ENCODE assay signal across 8 mouse cellular contexts in genomic region chr5:64812983-64813304, GRCm38 (mm10). TPM values are rescaled to one million over a fixed set of nuclear protein-coding genes. Genes with fewer than 3 reads are reported as not detected.
A peak's percentile ranks its signal among the peaks of the same experiment; 100 is the strongest.
DNase-seq lines count a peak whose midpoint lies in the region; ATAC-seq and TF ChIP-seq lines count a peak whose summit lies in the region.

No protein-coding gene starts in this region.

- TF ChIP-seq POLR2A in lung, adult 2 months (IDR thresholded peaks at IDR 0.05; ENCODE audit: borderline replicate concordance, extremely low read depth, low read depth, low read length), result no peak
- TF ChIP-seq POLR2A in myocyte (IDR thresholded peaks at IDR 0.05; ENCODE audit: insufficient read length, low read depth), result peak; percentile 33

- no peak for ATAC-seq in hindbrain, postnatal 0 days

- TF ChIP-seq CTCF in lung, adult 2 months (IDR thresholded peaks at IDR 0.05; ENCODE audit: insufficient read depth, low read length), result no peak
- no peak for TF ChIP-seq CTCF in hindbrain, postnatal 0 days (IDR thresholded peaks at IDR 0.05; ENCODE audit: low read depth)

- peak overlapping the region; percentile 57 for H3K4me3 ChIP-seq in lung, adult 2 months (replicated peaks; ENCODE audit: extremely low read depth, low read depth, low read length)
- H3K4me3 ChIP-seq in hindbrain, postnatal 0 days (ENCODE audit: low read length), result no peak overlapping the region
- H3K4me3 ChIP-seq in myocyte, result peak overlapping the region; percentile 32

- H3K79me2 ChIP-seq in myocyte (ENCODE audit: control insufficient read depth, insufficient read depth), result peaks cover 88% of the 10 kb centered on the region

- DNase-seq in lung, adult 2 months, result no peak
- no peak for DNase-seq in lung, adult 18-20 months
- DNase-seq in embryo, embryonic 11 days, result peak; percentile 31
- DNase-seq in hindbrain, postnatal 0 days (ENCODE audit: low spot score), result no peak
- DNase-seq in thymus, postnatal 4 days, result no peak
- no peak for DNase-seq in kidney, adult 11 months
- no peak for DNase-seq in thymus, postnatal 10 days (ENCODE audit: low spot score in 2 of 2)

- no peaks in the 10 kb centered on the region for H3K9me3 ChIP-seq in hindbrain, postnatal 0 days (ENCODE audit: low read length)

- H3K4me1 ChIP-seq in lung, adult 2 months (ENCODE audit: control insufficient read depth, insufficient read depth, low read length), result peaks cover 47% of the 10 kb centered on the region
- H3K4me1 ChIP-seq in hindbrain, postnatal 0 days (ENCODE audit: insufficient read depth, low read length), result peaks cover 21% of the 10 kb centered on the region; the same call in 1 of the 2 replicates

- no peaks in the 10 kb centered on the region for H3K36me3 ChIP-seq in hindbrain, postnatal 0 days (ENCODE audit: insufficient read depth, low read length)
- H3K36me3 ChIP-seq in myocyte (ENCODE audit: control insufficient read depth, insufficient read depth), result peaks cover 15% of the 10 kb centered on the region

- H3ac ChIP-seq in myocyte (ENCODE audit: control insufficient read depth, insufficient read length), result no peak overlapping the region

- H3K4me2 ChIP-seq in hindbrain, postnatal 0 days (ENCODE audit: low read depth, low read length), result peak overlapping the region; percentile 29; the same call in 1 of the 2 replicates
- H3K4me2 ChIP-seq in myocyte (ENCODE audit: low read depth), result peak overlapping the region; percentile 95

- no peaks in the 10 kb centered on the region for H3K27me3 ChIP-seq in hindbrain, postnatal 0 days (ENCODE audit: insufficient read depth, low read length)
- no peaks in the 10 kb centered on the region for H3K27me3 ChIP-seq in myocyte (ENCODE audit: control insufficient read depth, insufficient read depth, insufficient read length)

- 4% methylated on average over 4 of the region's 4 CpGs for WGBS in lung, adult 2 months
- 38% methylated on average over 4 of the region's 4 CpGs for WGBS in hindbrain, postnatal 0 days

- no peak overlapping the region for H3K9ac ChIP-seq in hindbrain, postnatal 0 days (replicated peaks; ENCODE audit: low read length)

- peak overlapping the region; percentile 70; the same call in 1 of the 2 replicates for H3K27ac ChIP-seq in hindbrain, postnatal 0 days

TF ChIP-seq in myocyte, 11 proteins besides CTCF, POLR2A, EP300 and RAD21:
- TF ChIP-seq POLR2AphosphoS2 (IDR thresholded peaks at IDR 0.05; ENCODE audit: insufficient read length, low read depth) (peak; percentile 62), TCF12 (IDR thresholded peaks at IDR 0.05; ENCODE audit: insufficient read depth, poor library complexity, severe bottlenecking) (no peak)

RNA-seq across cellular contexts. Expression of gene Klf3, which starts 9.8 kb away (rescaled TPM):
- polyA plus RNA-seq in lung, adult 2 months (2012; rRNA removed), result 113 and 129 TPM in 2 replicates
- 22.6 and 22.9 TPM in 2 replicates for total RNA-seq in hindbrain, postnatal 0 days (2014; rRNA removed)
- polyA plus RNA-seq in hindbrain, postnatal 0 days (2015; fragmentation: Nextera tagmentation; extraction: Ambion mirVana), result 37.1 and 37.5 TPM in 2 replicates
- polyA plus RNA-seq in myocyte (2012; fragmentation: generic; extraction: Trizol), result 27.4 TPM
